ENCODE assay signal across 33 mouse cellular contexts in the genomic region with DNA sequence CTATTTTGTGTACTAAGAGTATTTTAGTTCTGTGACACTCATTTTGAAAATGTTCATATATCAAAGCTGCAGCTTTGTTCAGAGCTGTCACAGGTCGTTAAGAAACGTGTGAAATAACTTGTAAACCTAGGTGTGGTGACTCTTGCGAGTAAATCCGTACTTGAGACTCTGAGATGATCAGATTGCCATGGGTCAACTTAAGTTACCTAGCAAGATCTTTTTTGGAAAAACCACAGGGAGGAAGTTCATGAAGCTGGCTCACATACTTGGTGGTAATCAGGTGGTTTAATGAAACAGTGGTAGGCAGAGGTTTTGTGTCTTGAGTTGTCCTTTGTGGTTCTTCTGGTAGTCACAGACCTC. TPM values are rescaled to one million over a fixed set of nuclear protein-coding genes. Genes with fewer than 3 reads are reported as not detected.
A peak's percentile ranks its signal among the peaks of the same experiment; 100 is the strongest.
DNase-seq lines count a peak whose midpoint lies in the region; ATAC-seq and TF ChIP-seq lines count a peak whose summit lies in the region.
"Had no signal": no experiment of that assay in that cellular context is flagged by ENCODE, and none has a peak within 500 bp of the region (broad histone marks: within the 10 kb centered on the region; RNA-seq: fewer than 3 reads in every experiment).

No protein-coding gene starts in this region.

- no peaks in the 10 kb centered on the region for H3K27me3 ChIP-seq in lung, embryonic 14.5 days (ENCODE audit: insufficient read depth, low read length)
- no peaks in the 10 kb centered on the region for H3K27me3 ChIP-seq in limb, embryonic 10.5 days (ENCODE audit: low read depth, poor library complexity, severe bottlenecking)
- no peaks in the 10 kb centered on the region for H3K27me3 ChIP-seq in stomach, postnatal 0 days (ENCODE audit: control insufficient read depth, insufficient read depth, low read length)
- H3K27me3 ChIP-seq in forebrain, embryonic 15.5 days, result no peaks in the 10 kb centered on the region
- H3K27me3 ChIP-seq: heart, embryonic 13.5 days; limb, embryonic 15.5 days; midbrain, embryonic 15.5 days had no signal

- H3K27ac ChIP-seq in lung, embryonic 14.5 days (ENCODE audit: low read depth), result peak overlapping the region; percentile 60
- H3K27ac ChIP-seq in limb, embryonic 10.5 days, result peak overlapping the region; percentile 25; the same call in 1 of the 2 replicates
- H3K27ac ChIP-seq in stomach, postnatal 0 days (replicated peaks), result no peak overlapping the region
- H3K27ac ChIP-seq in forebrain, embryonic 15.5 days (replicated peaks), result no peak overlapping the region
- H3K27ac ChIP-seq: heart, embryonic 13.5 days; hindbrain, embryonic 14.5 days; layer of hippocampus, adult 2 months; left cerebral cortex, adult 2 months; liver, embryonic 14.5 days; midbrain, embryonic 10.5 days; midbrain, embryonic 15.5 days had no signal

- no peak for DNase-seq in lung, embryonic 14.5 days
- no peak for DNase-seq in lung, postnatal 10 days
- DNase-seq in induced T-regulatory cell, adult 2 months (ENCODE audit: low read depth), result peak; percentile 38
- no peak for DNase-seq in limb, embryonic 10.5 days (ENCODE audit: low spot score)
- no peak for DNase-seq in stomach, postnatal 0 days (ENCODE audit: low spot score)
- DNase-seq in ovary, postnatal 36 days (ENCODE audit: low spot score), result no peak
- DNase-seq: adrenal gland, postnatal 14 days; cerebellum, adult 11 months; cerebellum, adult 9-11 months; gastrocnemius, postnatal 25 days; heart, adult 18-20 months; heart, postnatal 10 days; kidney, postnatal 25 days; lung, adult 2 months; right cerebral cortex, adult 18-20 months; spleen, adult 18-20 months; thymus, postnatal 4 days had no signal

- H3K9me3 ChIP-seq in lung, embryonic 14.5 days (ENCODE audit: low read depth, low read length), result no peaks in the 10 kb centered on the region
- no peaks in the 10 kb centered on the region for H3K9me3 ChIP-seq in limb, embryonic 10.5 days (replicated peaks)
- H3K9me3 ChIP-seq in stomach, postnatal 0 days (ENCODE audit: control insufficient read depth, low read length), result no peaks in the 10 kb centered on the region
- H3K9me3 ChIP-seq in forebrain, embryonic 15.5 days, result no peaks in the 10 kb centered on the region
- H3K9me3 ChIP-seq: heart, embryonic 13.5 days; limb, embryonic 15.5 days; midbrain, embryonic 10.5 days; midbrain, embryonic 15.5 days had no signal

- H3K36me3 ChIP-seq in lung, embryonic 14.5 days (ENCODE audit: insufficient read depth), result peaks cover 21% of the 10 kb centered on the region
- H3K36me3 ChIP-seq in limb, embryonic 10.5 days, result peaks cover 78% of the 10 kb centered on the region
- H3K36me3 ChIP-seq in stomach, postnatal 0 days (ENCODE audit: control insufficient read depth, insufficient read depth, low read length), result no peaks in the 10 kb centered on the region; the same call in 1 of the 2 replicates
- H3K36me3 ChIP-seq in forebrain, embryonic 15.5 days, result peaks cover 22% of the 10 kb centered on the region

- H3K9ac ChIP-seq in lung, embryonic 14.5 days, result no peak overlapping the region
- no peak overlapping the region for H3K9ac ChIP-seq in stomach, postnatal 0 days (ENCODE audit: low read length)
- H3K9ac ChIP-seq in forebrain, embryonic 15.5 days (replicated peaks), result no peak overlapping the region
- H3K9ac ChIP-seq: heart, embryonic 13.5 days; hindbrain, embryonic 14.5 days; limb, embryonic 15.5 days; liver, embryonic 14.5 days; midbrain, embryonic 15.5 days had no signal

- H3K4me2 ChIP-seq in lung, embryonic 14.5 days, result 0 out of 2 replicates have a peak overlapping the region, but pooled peaks have one; percentile 24
- no peak overlapping the region for H3K4me2 ChIP-seq in stomach, postnatal 0 days (replicated peaks; ENCODE audit: low read depth)
- H3K4me2 ChIP-seq in forebrain, embryonic 15.5 days (replicated peaks), result no peak overlapping the region
- H3K4me2 ChIP-seq: heart, embryonic 13.5 days; hindbrain, embryonic 14.5 days; limb, embryonic 15.5 days; midbrain, embryonic 15.5 days had no signal

- 60% methylated on average over 4 of the region's 4 CpGs for whole genome bisulfite sequencing in lung, embryonic 14.5 days
- 77% methylated on average over 4 of the region's 4 CpGs for WGBS in limb, embryonic 10.5 days
- 46% methylated on average over 4 of the region's 4 CpGs for WGBS in stomach, postnatal 0 days
- 42% methylated on average over 4 of the region's 4 CpGs for WGBS in forebrain, embryonic 15.5 days

- TF ChIP-seq CTCF in lung, embryonic 14.5 days (IDR thresholded peaks at IDR 0.05; ENCODE audit: low read depth), result no peak
- no peak for TF ChIP-seq CTCF in stomach, postnatal 0 days (IDR thresholded peaks at IDR 0.05; ENCODE audit: low read depth)

- TF ChIP-seq EP300 in stomach, postnatal 0 days (optimal IDR thresholded peaks at IDR 0.05), result peak; percentile 3

- no peak overlapping the region for H3K4me3 ChIP-seq in lung, embryonic 14.5 days (ENCODE audit: low read depth, low read length)
- no peak overlapping the region for H3K4me3 ChIP-seq in limb, embryonic 10.5 days
- no peak overlapping the region for H3K4me3 ChIP-seq in stomach, postnatal 0 days (ENCODE audit: low read depth, low read length)
- H3K4me3 ChIP-seq in forebrain, embryonic 15.5 days, result no peak overlapping the region
- H3K4me3 ChIP-seq: heart, embryonic 13.5 days; layer of hippocampus, adult 2 months; left cerebral cortex, adult 2 months; limb, embryonic 15.5 days; midbrain, embryonic 10.5 days; midbrain, embryonic 15.5 days had no signal

- no peaks in the 10 kb centered on the region for H3K4me1 ChIP-seq in lung, embryonic 14.5 days (ENCODE audit: insufficient read depth)
- H3K4me1 ChIP-seq in limb, embryonic 10.5 days, result peaks cover 24% of the 10 kb centered on the region
- H3K4me1 ChIP-seq in stomach, postnatal 0 days (replicated peaks; ENCODE audit: control insufficient read depth, insufficient read depth), result no peaks in the 10 kb centered on the region
- 0 out of 2 replicates have a peak, but pooled peaks cover 7% of the 10 kb centered on the region for H3K4me1 ChIP-seq in forebrain, embryonic 15.5 days
- H3K4me1 ChIP-seq: heart, embryonic 13.5 days; midbrain, embryonic 10.5 days; midbrain, embryonic 15.5 days had no signal

- no peak for ATAC-seq in lung, embryonic 14.5 days (ENCODE audit: insufficient read depth)
- ATAC-seq in stomach, postnatal 0 days (ENCODE audit: low FRiP score, low TSS enrichment), result no peak; the same call in 1 of the 2 replicates
- no peak for ATAC-seq in forebrain, embryonic 15.5 days (replicated peaks)
- ATAC-seq: CD4-positive, CD25-positive, alpha-beta regulatory T cell, adult 4 months; forebrain, embryonic 14.5 days; midbrain, embryonic 15.5 days had no signal

RNA-seq across cellular contexts. Expression of gene Gm1113, which starts 24.4 kb away (rescaled TPM):
- not detected in 2 replicates for polyA plus RNA-seq in lung, embryonic 14.5 days (2014; fragmentation: Nextera tagmentation; extraction: Ambion mirVana)
- polyA plus RNA-seq in limb, embryonic 10.5 days (2016; fragmentation: Nextera tagmentation; extraction: Ambion mirVana), result not detected in 2 replicates
- not detected in 2 replicates for polyA plus RNA-seq in stomach, postnatal 0 days (2015; fragmentation: Nextera tagmentation; extraction: Ambion mirVana)
- polyA plus RNA-seq in forebrain, embryonic 15.5 days (2015; fragmentation: Nextera tagmentation; extraction: Ambion mirVana), result not detected in 2 replicates
- polyA plus RNA-seq: CD4-positive, CD25-positive, alpha-beta regulatory T cell, adult 4 months; forebrain, embryonic 14.5 days; frontal cortex, adult 2 months; heart, embryonic 13.5 days; hindbrain, embryonic 14.5 days; intestine, embryonic 14.5 days; kidney, embryonic 14.5 days; limb, embryonic 15.5 days; liver, embryonic 14.5 days; lung, adult 2 months; midbrain, embryonic 10.5 days; midbrain, embryonic 15.5 days; neural tube, embryonic 11.5 days; testis, adult 2 months had no signal

Comparison
In these comparisons a context has a peak if more than half of its experiments do, and no peak if none do; other contexts are left out.
1. H3K27ac ChIP-seq: peak in lung, embryonic 14.5 days (single experiment) and limb, embryonic 10.5 days (single experiment); none in stomach, postnatal 0 days (single experiment) and forebrain, embryonic 15.5 days (single experiment).